Mouse (Mus musculus) heart, embryonic 12.5 days (tissue): Measurements from ENCODE around the gene Coro1a. TPM values are rescaled to one million over a fixed set of nuclear protein-coding genes. Genes with fewer than 3 reads are reported as not detected.
A peak's percentile ranks its signal among the peaks of the same experiment; 100 is the strongest.
"Not testable (repeated sequence)": the region's sequence is repeated elsewhere in the genome, so short reads cannot be mapped to it uniquely, and the experiment has no call there.

ENCODE experiments used
- ATAC-seq: fragments of 200-750 bp; cut with Nextera tagmentation; 2 replicates; pipeline ENCODE4 v1.8.0; 2017; ENCODE audit warnings: moderate TSS enrichment, moderate library complexity; ENCODE audit not compliant: insufficient number of reproducible peaks, low FRiP score
- H3K27ac ChIP-seq: fragments of 300-500 bp; sonication (generic); 2 replicates; pipeline ENCODE4 v1.5.1; 2016; ENCODE audit warnings: mild to moderate bottlenecking, moderate library complexity; ENCODE audit not compliant: poor library complexity, severe bottlenecking
- H3K27me3 ChIP-seq: fragments of 300-500 bp; sonication (generic); replicated peaks from 2 replicates; pipeline ENCODE4 v1.6.1; 2016; ENCODE audit warnings: mild to moderate bottlenecking, moderate library complexity
- H3K36me3 ChIP-seq: fragments of 300-500 bp; sonication (generic); 2 replicates; pipeline ENCODE4 v1.6.1; 2016; ENCODE audit warnings: mild to moderate bottlenecking, moderate library complexity
- H3K4me1 ChIP-seq: fragments of 300-500 bp; sonication (generic); replicated peaks from 2 replicates; pipeline ENCODE4 v1.6.1; 2016; ENCODE audit warnings: mild to moderate bottlenecking
- H3K4me2 ChIP-seq: fragments of 300-500 bp; sonication (generic); 2 replicates; pipeline ENCODE4 v1.6.1; 2016; ENCODE audit warnings: mild to moderate bottlenecking, moderate library complexity
- H3K4me3 ChIP-seq: fragments of 300-500 bp; sonication (generic); 2 replicates; pipeline ENCODE4 v1.5.1; 2016; ENCODE audit warnings: mild to moderate bottlenecking
- H3K9ac ChIP-seq: fragments of 300-500 bp; sonication (generic); 2 replicates; pipeline ENCODE4 v1.6.1; 2016; ENCODE audit warnings: mild to moderate bottlenecking, moderate library complexity
- H3K9me3 ChIP-seq: fragments of 300-500 bp; sonication (generic); replicated peaks from 2 replicates; pipeline ENCODE4 v1.6.1; 2016; ENCODE audit warnings: mild to moderate bottlenecking, moderate library complexity
- WGBS: fragments of 180-500 bp; shearing (Covaris S2); methylation state at CpG from one replicate; pipeline ENCODE4 v1.1.7; 2016; 5-methylcytosine and 5-hydroxymethylcytosine counted together
- polyA plus RNA-seq: library from polyadenylated mRNA; unstranded; fragments of >200 nt; fragmentation: Nextera tagmentation; extraction: Ambion mirVana; gene quantifications from 2 replicates; pipeline ENCODE4 v1.2.1, GENCODE M21; 2016

Coro1a gene
- polyA plus RNA-seq, 1 experiment from 2014 or later: 9.8 TPM

GRCm38 (mm10) chr7:126696303-126696702, 11.3 kb downstream of the Coro1a start:
- ATAC-seq: no peak
- peaks cover 21% of the 10 kb centered on the region for H3K4me1 ChIP-seq
- peaks cover 15% of the 10 kb centered on the region for H3K36me3 ChIP-seq
- peak overlapping the region; percentile 87 for H3K4me3 ChIP-seq
- H3K9me3 ChIP-seq: no peaks in the 10 kb centered on the region
- H3K9ac ChIP-seq: peak overlapping the region; percentile 93
- 4% methylated on average over 17 of the region's 17 CpGs for WGBS
- no peaks in the 10 kb centered on the region for H3K27me3 ChIP-seq
- 0 out of 2 replicates have a peak overlapping the region, but pooled peaks have one; percentile 95 for H3K27ac ChIP-seq
- H3K4me2 ChIP-seq: peak overlapping the region; percentile 82

GRCm38 (mm10) chr7:126695631-126696207, 11.9 kb downstream of the Coro1a start, which contains the start of gene Slx1b:
Gene Slx1b, minus strand, starts transcription at chr7:126695784.
- Histone ChIP-seq H3K27ac (peak within 1 kb of the TSS; percentile 95), H3K9ac (peak within 1 kb of the TSS; percentile 93), H3K9me3 (no peaks in the 10 kb centered on the region), H3K4me1 (peaks cover 18% of the 10 kb centered on the region), H3K4me3 (peak within 1 kb of the TSS; percentile 87), H3K36me3 (peaks cover 21% of the 10 kb centered on the region), H3K4me2 (peak within 1 kb of the TSS; percentile 82), H3K27me3 (no peaks in the 10 kb centered on the region)
- peak; percentile 97 for ATAC-seq
- under 1% methylated on average over 40 of the region's 40 CpGs for WGBS

GRCm38 (mm10) chr7:126695210-126695611, 12.4 kb downstream of the Coro1a start, which contains the start of gene Bola2:
Gene Bola2, plus strand, starts transcription at chr7:126695401.
- peak; percentile 82 for ATAC-seq
- no peaks in the 10 kb centered on the region for H3K27me3 ChIP-seq
- no peaks in the 10 kb centered on the region for H3K9me3 ChIP-seq
- peaks cover 23% of the 10 kb centered on the region for H3K36me3 ChIP-seq
- peaks cover 16% of the 10 kb centered on the region for H3K4me1 ChIP-seq
- peak within 1 kb of the TSS; percentile 95 for H3K27ac ChIP-seq
- WGBS: under 1% methylated on average over 31 of the region's 31 CpGs
- peak within 1 kb of the TSS; percentile 82 for H3K4me2 ChIP-seq
- peak within 1 kb of the TSS; percentile 87 for H3K4me3 ChIP-seq
- H3K9ac ChIP-seq: peak within 1 kb of the TSS; percentile 93

- H3K27me3 ChIP-seq: no peaks in the 10 kb centered on the region
These were observed 13.0 kb downstream of the Coro1a start for GRCm38 (mm10) chr7:126694441-126695051.

DNA sequence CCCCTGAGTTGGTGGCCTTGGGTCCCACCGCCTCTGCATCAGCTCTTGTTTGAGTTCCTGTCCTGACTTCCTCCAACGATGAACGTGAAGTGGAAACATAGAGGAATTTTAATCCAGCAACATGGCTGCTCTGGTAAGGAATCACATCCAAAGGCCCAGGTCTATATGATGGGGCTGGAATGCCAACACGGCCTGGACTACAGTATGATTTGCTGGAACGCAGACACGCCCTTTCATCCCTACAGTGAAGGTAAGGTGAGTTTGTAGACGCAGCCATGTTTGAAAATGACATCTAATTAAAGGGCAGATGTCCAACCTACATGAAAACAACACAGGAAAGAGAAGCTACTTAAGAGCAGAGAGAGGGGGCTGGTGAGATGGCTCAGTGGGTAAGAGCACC, 13.8 kb downstream of the Coro1a start:
- no peak overlapping the region for H3K9ac ChIP-seq
- H3K4me1 ChIP-seq: peaks cover 13% of the 10 kb centered on the region
- H3K27me3 ChIP-seq: no peaks in the 10 kb centered on the region
- 87% methylated on average over 7 of the region's 7 CpGs for WGBS
- H3K27ac ChIP-seq: no peak overlapping the region
- no peak overlapping the region for H3K4me2 ChIP-seq
- no peaks in the 10 kb centered on the region for H3K9me3 ChIP-seq
- no peak for ATAC-seq
- H3K4me3 ChIP-seq: no peak overlapping the region
- peaks cover 30% of the 10 kb centered on the region for H3K36me3 ChIP-seq

More at GRCm38 (mm10) chr7:126694441-126695051, 13.0 kb downstream of the Coro1a start:
- peak overlapping the region; percentile 82 for H3K4me2 ChIP-seq
- no peak overlapping the region for H3K27ac ChIP-seq
- H3K4me1 ChIP-seq: peaks cover 13% of the 10 kb centered on the region
- no peaks in the 10 kb centered on the region for H3K9me3 ChIP-seq
- H3K9ac ChIP-seq: no peak overlapping the region
- peak overlapping the region; percentile 87 for H3K4me3 ChIP-seq
- ATAC-seq: no peak
- peaks cover 29% of the 10 kb centered on the region for H3K36me3 ChIP-seq
- WGBS: 54% methylated on average over 10 of the region's 10 CpGs

GRCm38 (mm10) chr7:126693256-126693655, 14.3 kb downstream of the Coro1a start:
- peaks cover 30% of the 10 kb centered on the region for H3K36me3 ChIP-seq
- H3K9ac ChIP-seq: no peak overlapping the region
- H3K4me3 ChIP-seq: no peak overlapping the region
- 34% methylated on average over 3 of the region's 3 CpGs for WGBS
- H3K4me1 ChIP-seq: peaks cover 13% of the 10 kb centered on the region
- no peaks in the 10 kb centered on the region for H3K27me3 ChIP-seq
- no peaks in the 10 kb centered on the region for H3K9me3 ChIP-seq
- H3K4me2 ChIP-seq: no peak overlapping the region
- no peak for ATAC-seq
- H3K27ac ChIP-seq: no peak overlapping the region

GRCm38 (mm10) chr7:126692426-126692825, 15.2 kb downstream of the Coro1a start:
- H3K4me1 ChIP-seq: peaks cover 18% of the 10 kb centered on the region
- H3K27me3 ChIP-seq: no peaks in the 10 kb centered on the region
- no peak overlapping the region for H3K9ac ChIP-seq
- no peak overlapping the region for H3K27ac ChIP-seq
- WGBS: 90% methylated on average over 26 of the region's 26 CpGs
- H3K36me3 ChIP-seq: peaks cover 30% of the 10 kb centered on the region
- H3K4me3 ChIP-seq: no peak overlapping the region
- H3K9me3 ChIP-seq: no peaks in the 10 kb centered on the region
- no peak for ATAC-seq
- no peak overlapping the region for H3K4me2 ChIP-seq

GRCm38 (mm10) chr7:126691676-126692075, 15.9 kb downstream of the Coro1a start:
- no peak overlapping the region for H3K4me2 ChIP-seq
- peaks cover 30% of the 10 kb centered on the region for H3K36me3 ChIP-seq
- H3K4me3 ChIP-seq: no peak overlapping the region
- no peaks in the 10 kb centered on the region for H3K9me3 ChIP-seq
- H3K27me3 ChIP-seq: no peaks in the 10 kb centered on the region
- ATAC-seq: no peak
- H3K9ac ChIP-seq: no peak overlapping the region
- 77% methylated on average over 5 of the region's 5 CpGs for WGBS
- no peak overlapping the region for H3K27ac ChIP-seq
- peaks cover 20% of the 10 kb centered on the region for H3K4me1 ChIP-seq

- H3K4me1 ChIP-seq: peaks cover 22% of the 10 kb centered on the region
- no peaks in the 10 kb centered on the region for H3K27me3 ChIP-seq
- H3K4me2 ChIP-seq: no peak overlapping the region
- no peaks in the 10 kb centered on the region for H3K9me3 ChIP-seq
- no peak overlapping the region for H3K9ac ChIP-seq
- peaks cover 30% of the 10 kb centered on the region for H3K36me3 ChIP-seq
- WGBS: 81% methylated on average over 3 of the region's 3 CpGs
- no peak overlapping the region for H3K27ac ChIP-seq
- no peak for ATAC-seq
- no peak overlapping the region for H3K4me3 ChIP-seq
These were observed 16.9 kb downstream of the Coro1a start for GRCm38 (mm10) chr7:126690737-126691136.

- no peak for ATAC-seq
- Histone ChIP-seq H3K27ac (no peak overlapping the region), H3K27me3 (no peaks in the 10 kb centered on the region), H3K4me1 (peaks cover 17% of the 10 kb centered on the region), H3K36me3 (peaks cover 30% of the 10 kb centered on the region), H3K9me3 (no peaks in the 10 kb centered on the region), H3K4me2 (no peak overlapping the region), H3K4me3 (no peak overlapping the region), H3K9ac (no peak overlapping the region)
- 79% methylated on average over 3 of the region's 3 CpGs for WGBS
These were observed 18.6 kb downstream of the Coro1a start for GRCm38 (mm10) chr7:126689021-126689420.

DNA sequence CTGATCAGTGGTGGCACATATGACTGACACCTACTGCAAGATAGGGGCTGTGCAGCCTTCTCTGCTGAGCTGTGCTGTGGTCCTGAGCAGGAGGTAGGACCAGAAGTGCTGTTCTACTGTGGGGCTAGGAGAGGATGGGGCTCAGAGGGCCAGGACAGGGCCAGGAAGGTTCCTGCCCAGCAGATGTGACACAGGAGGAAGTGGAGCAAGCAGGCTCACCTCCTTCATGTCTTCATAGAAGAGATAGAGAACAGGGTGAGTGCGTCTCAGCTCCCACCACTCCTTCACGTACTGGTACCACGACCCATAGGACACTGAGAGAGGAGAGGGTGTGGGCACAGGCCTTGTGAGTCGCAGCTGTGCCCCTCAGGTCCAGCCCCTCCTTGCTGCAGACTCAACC, 19.4 kb downstream of the Coro1a start:
- 63% methylated on average over 4 of the region's 4 CpGs for WGBS
- ATAC-seq, H3K27ac ChIP-seq, H3K9me3 ChIP-seq, H3K4me3 ChIP-seq, H3K4me2 ChIP-seq, H3K27me3 ChIP-seq, H3K9ac ChIP-seq: not testable (repeated sequence)
- Histone ChIP-seq H3K4me1 (peaks cover 17% of the 10 kb centered on the region), H3K36me3 (peaks cover 30% of the 10 kb centered on the region)
